Mouse (Mus musculus): ENCODE results near the gene Ap1s3.

- TF ChIP-seq CTCF (IDR thresholded peaks at IDR 0.05; ENCODE audit: extremely low read depth, insufficient read depth, insufficient read length, insufficient replicate concordance) = no peak
- TF ChIP-seq POLR2A (IDR thresholded peaks at IDR 0.05; ENCODE audit: low read depth, low read length) = no peak
These were observed 14.4 kb downstream of the Ap1s3 start for GRCm38 (mm10) chr1:79657411-79657810.

All from spleen, adult 2 months (tissue).